Mouse (Mus musculus) liver, embryonic 14.5 days (tissue): ENCODE measurements around the gene Carhsp1. TPM values are rescaled to one million over a fixed set of nuclear protein-coding genes. Genes with fewer than 3 reads are reported as not detected.

ENCODE experiments used
- ATAC-seq: fragments of 200-750 bp; cut with Nextera tagmentation; 2 replicates; pipeline ENCODE4 v1.8.0; 2017; ENCODE audit warnings: moderate number of reproducible peaks, mild to moderate bottlenecking, moderate library complexity; ENCODE audit not compliant: insufficient read depth
- DNase-seq, 3 experiments: peaks; one replicate each; pipeline ENCODE4 v3.0.0-alpha.2; 2012 to 2013; ENCODE audit warnings: low read depth in 3 of 3, low spot score in 3 of 3
- H3K27ac ChIP-seq: fragments of 300-500 bp; sonication (generic); 2 replicates; pipeline ENCODE4 v1.5.1; 2014; ENCODE audit warnings: moderate library complexity, mild to moderate bottlenecking, control low read depth, inconsistent platforms
- H3K27me3 ChIP-seq: fragments of 300-500 bp; sonication (generic); 2 replicates; pipeline ENCODE4 v1.6.1; 2014; ENCODE audit warnings: mild to moderate bottlenecking, low read length, moderate library complexity; ENCODE audit not compliant: control insufficient read depth, insufficient read depth
- H3K36me3 ChIP-seq: fragments of 300-500 bp; sonication (generic); replicated peaks from 2 replicates; pipeline ENCODE4 v1.6.1; 2014; ENCODE audit warnings: low read depth; ENCODE audit not compliant: control insufficient read depth, insufficient read depth
- H3K4me1 ChIP-seq, 2 experiments: fragments of 200-500 bp in 1 of 2; fragments of 300-500 bp in 1 of 2; sonication (generic) in 1 of 2; replicated peaks; 2 replicates each; pipeline ENCODE4 v1.6.1; 2012 to 2014; ENCODE audit warnings: antibody characterized with exemption in 1 of 2, inconsistent platforms in 1 of 2, low read length in 1 of 2; ENCODE audit not compliant: control insufficient read depth in 2 of 2, insufficient read depth in 2 of 2
- H3K4me2 ChIP-seq: fragments of 300-500 bp; sonication (generic); 2 replicates; pipeline ENCODE4 v1.6.1; 2014; ENCODE audit warnings: low read depth, mild to moderate bottlenecking, control low read depth, moderate library complexity
- H3K4me3 ChIP-seq, 2 experiments: fragments of 200-500 bp in 1 of 2; fragments of 300-500 bp in 1 of 2; sonication (generic) in 1 of 2; 2 replicates each; pipeline ENCODE4 v1.5.1; 2012 to 2014; ENCODE audit warnings: low read depth in 2 of 2, low read length in 2 of 2, mild to moderate bottlenecking in 2 of 2, control low read depth in 1 of 2, inconsistent platforms in 1 of 2, moderate library complexity in 1 of 2; ENCODE audit not compliant: insufficient read depth in 1 of 2
- H3K9ac ChIP-seq: fragments of 300-500 bp; sonication (generic); replicated peaks from 2 replicates; pipeline ENCODE4 v1.6.1; 2014; ENCODE audit warnings: mild to moderate bottlenecking, control low read depth, moderate library complexity
- H3K9me3 ChIP-seq: fragments of 300-500 bp; sonication (generic); 2 replicates; pipeline ENCODE4 v1.6.1; 2016; ENCODE audit warnings: low read length, mixed read lengths; ENCODE audit not compliant: control insufficient read depth
- CTCF ChIP-seq: IDR thresholded peaks from 2 replicates; pipeline ENCODE4 v1.5.1; 2016; ENCODE audit warnings: antibody characterized with exemption, low read depth, control low read depth
- EP300 ChIP-seq: IDR thresholded peaks from 2 replicates; pipeline ENCODE4 v1.6.1; 2016; ENCODE audit warnings: antibody characterized with exemption, low read depth
- WGBS: fragments of 180-500 bp; shearing (Covaris S2); extraction: QIAGEN DNeasy Blood & Tissue Kit; methylation state at CpG from one replicate; pipeline ENCODE4 v1.1.7; 2014; ENCODE audit not compliant: insufficient replicate concordance; 5-methylcytosine and 5-hydroxymethylcytosine counted together
- polyA plus RNA-seq, 2 experiments: library from polyadenylated mRNA; depleted of rRNA in 1 of 2; stranded (reverse) in 1 of 2; unstranded in 1 of 2; fragments of >200 nt; fragmentation: Nextera tagmentation in 1 of 2; extraction: Ambion mirVana in 1 of 2; gene quantifications; 2 replicates each; pipeline versions ENCODE4 v1.2.1 to v1.2.3; 2012 to 2014

Carhsp1 gene
- polyA plus RNA-seq, 2 experiments, result 31.3 to 38.7 TPM

DNA sequence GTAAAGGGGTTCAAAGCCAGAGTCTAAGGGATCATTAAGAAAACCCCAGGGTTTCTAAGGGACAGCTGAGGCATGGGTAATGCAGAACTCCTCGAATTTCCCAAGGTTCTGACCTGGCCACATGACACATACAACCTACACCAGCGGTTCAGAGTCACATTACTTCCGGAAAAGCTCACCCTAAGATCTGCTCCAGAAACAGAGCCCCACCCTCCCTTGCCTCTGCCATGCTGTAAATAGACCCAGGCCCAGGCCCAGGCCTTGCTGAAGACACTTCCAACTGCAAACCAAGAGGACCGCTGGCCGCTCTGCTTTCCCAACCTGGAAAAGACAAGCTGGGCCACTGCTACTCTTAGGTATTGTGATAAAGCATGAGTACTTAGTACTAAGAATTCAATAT is 42.9 kb upstream of the Carhsp1 start:
- no peaks in the 10 kb centered on the region; a peak in 1 of 4 replicates for H3K4me1 ChIP-seq
- no peak overlapping the region for H3K4me3 ChIP-seq
- H3K36me3 ChIP-seq, result peaks cover 69% of the 10 kb centered on the region
- DNase-seq (no peak), ATAC-seq (no peak)
- H3K4me2 ChIP-seq, result no peak overlapping the region
- no peak overlapping the region for H3K9ac ChIP-seq
- H3K27me3 ChIP-seq, result no peaks in the 10 kb centered on the region
- 85% methylated on average over 5 of the region's 5 CpGs for WGBS
- no peak for TF ChIP-seq CTCF
- TF ChIP-seq EP300, result no peak
- no peaks in the 10 kb centered on the region for H3K9me3 ChIP-seq
- H3K27ac ChIP-seq, result no peak overlapping the region

DNA sequence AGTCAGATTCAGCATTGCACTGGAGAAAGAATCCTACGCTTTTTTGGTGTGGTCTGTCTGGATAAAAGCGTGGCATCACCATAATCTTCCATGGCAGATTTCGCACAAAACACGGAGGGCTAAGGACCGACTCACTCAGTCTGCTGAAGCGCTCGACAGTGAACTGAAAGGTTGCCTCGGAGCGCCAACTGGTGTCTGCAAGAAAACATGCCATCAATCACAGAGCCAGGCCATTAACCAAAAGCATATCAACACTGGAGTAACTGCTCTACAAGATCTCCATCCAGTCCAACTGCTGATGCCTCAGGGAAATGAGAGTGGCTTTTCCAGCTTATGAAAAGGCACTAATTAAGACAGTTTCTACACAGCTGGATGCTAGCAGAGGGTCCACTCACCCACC is 40.0 kb upstream of the Carhsp1 start:
- Histone ChIP-seq H3K9ac (no peak overlapping the region), H3K4me1 (no peaks in the 10 kb centered on the region), H3K36me3 (peaks cover 92% of the 10 kb centered on the region), H3K27ac (no peak overlapping the region), H3K27me3 (no peaks in the 10 kb centered on the region), H3K9me3 (no peaks in the 10 kb centered on the region), H3K4me2 (no peak overlapping the region), H3K4me3 (no peak overlapping the region)
- ATAC-seq, result no peak
- 92% methylated on average over 9 of the region's 9 CpGs for WGBS
- TF ChIP-seq EP300 (no peak), CTCF (no peak)
- DNase-seq, result no peak

DNA sequence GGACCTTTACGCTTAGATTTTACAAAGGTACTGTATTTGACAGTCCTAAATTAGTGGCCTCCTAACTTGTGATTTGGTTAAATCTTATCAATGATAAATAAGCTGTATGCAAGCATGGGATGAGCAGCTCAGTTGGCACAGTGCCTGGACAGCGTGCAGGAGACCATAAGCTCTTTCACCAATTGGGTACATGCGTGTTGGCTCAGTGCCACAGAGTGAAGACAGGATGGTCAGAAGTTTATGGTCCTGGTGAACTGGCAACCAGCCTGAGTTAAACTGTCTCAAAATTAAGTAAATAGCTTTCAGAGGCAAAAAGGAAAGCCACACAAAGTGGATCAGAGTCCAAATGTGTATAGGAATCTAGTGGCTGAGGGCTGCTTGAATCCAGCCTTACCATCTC is 28.6 kb upstream of the Carhsp1 start:
- ATAC-seq (no peak), DNase-seq (no peak)
- H3K4me3 ChIP-seq, result no peak overlapping the region
- H3K9me3 ChIP-seq, result no peaks in the 10 kb centered on the region
- no peaks in the 10 kb centered on the region for H3K4me1 ChIP-seq
- no peaks in the 10 kb centered on the region for H3K27me3 ChIP-seq
- WGBS, result 94% methylated on average over 3 of the region's 3 CpGs
- H3K27ac ChIP-seq, result no peak overlapping the region
- peaks cover 99% of the 10 kb centered on the region for H3K36me3 ChIP-seq
- no peak overlapping the region for H3K4me2 ChIP-seq
- H3K9ac ChIP-seq, result no peak overlapping the region
- TF ChIP-seq EP300 (no peak), CTCF (no peak)

DNA sequence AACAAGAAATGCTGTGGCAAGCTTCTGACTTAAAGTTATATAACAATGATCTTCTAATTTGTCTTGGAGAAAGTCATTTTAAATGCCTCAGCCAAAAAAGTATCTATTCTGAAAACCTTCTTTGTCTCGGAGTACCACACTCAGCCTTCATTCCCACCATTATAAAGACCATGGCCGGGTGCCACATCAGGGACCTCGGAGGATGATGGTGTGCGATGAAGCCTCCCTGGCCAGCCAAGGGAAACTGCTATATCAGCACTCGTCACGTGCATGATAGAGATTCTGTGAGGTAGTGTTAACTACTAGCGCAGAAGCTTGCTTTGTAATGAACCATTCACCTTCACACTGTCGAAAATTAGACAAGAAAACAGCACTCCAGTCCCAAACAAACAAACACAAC is 27.6 kb upstream of the Carhsp1 start:
- no peak for TF ChIP-seq EP300
- TF ChIP-seq CTCF, result no peak
- no peak overlapping the region for H3K4me3 ChIP-seq
- no peak overlapping the region for H3K9ac ChIP-seq
- 92% methylated on average over 8 of the region's 8 CpGs for WGBS
- no peaks in the 10 kb centered on the region for H3K9me3 ChIP-seq
- no peak overlapping the region for H3K27ac ChIP-seq
- H3K36me3 ChIP-seq, result peaks cover 100% of the 10 kb centered on the region
- no peak overlapping the region for H3K4me2 ChIP-seq
- no peaks in the 10 kb centered on the region for H3K4me1 ChIP-seq
- no peaks in the 10 kb centered on the region for H3K27me3 ChIP-seq
- ATAC-seq (no peak), DNase-seq (no peak)

DNA sequence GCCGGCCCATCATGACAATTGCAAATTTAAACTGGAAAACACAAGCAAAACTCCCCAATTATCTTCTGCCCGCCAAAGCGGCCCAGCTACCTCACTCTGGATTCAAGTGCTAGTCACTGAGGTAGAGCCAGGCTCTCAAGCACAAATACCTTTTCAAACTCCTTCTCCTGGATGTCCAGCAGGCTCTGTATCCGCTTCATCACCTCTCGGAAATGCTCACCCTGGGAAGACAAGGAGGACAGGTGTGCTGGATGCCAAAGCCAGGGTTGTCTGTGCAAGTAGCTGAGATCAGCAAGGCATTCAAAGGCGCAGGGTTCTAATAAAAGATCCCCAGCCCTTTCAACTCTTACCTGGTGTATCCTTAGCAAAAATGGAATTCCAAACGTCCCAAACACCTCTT is 19.3 kb upstream of the Carhsp1 start:
- H3K9ac ChIP-seq, result no peak overlapping the region
- ATAC-seq, result no peak
- no peak overlapping the region for H3K4me2 ChIP-seq
- TF ChIP-seq EP300, result no peak
- TF ChIP-seq CTCF, result no peak
- H3K4me1 ChIP-seq, result peaks cover 28 to 35% of the 10 kb centered on the region in 2 experiments
- no peaks in the 10 kb centered on the region for H3K27me3 ChIP-seq
- H3K9me3 ChIP-seq, result no peaks in the 10 kb centered on the region
- no peak for DNase-seq
- peaks cover 89% of the 10 kb centered on the region for H3K36me3 ChIP-seq
- no peak overlapping the region for H3K4me3 ChIP-seq
- 87% methylated on average over 7 of the region's 7 CpGs for WGBS
- peak overlapping the region; percentile 57 for H3K27ac ChIP-seq
